Mouse (Mus musculus) c-Kit-positive CD71-positive TER-119-positive erythroid progenitor cells, embryonic 14.5 days (primary cell): ENCODE results near the gene Ttc22.
A peak's percentile ranks its signal among the peaks of the same experiment; 100 is the strongest.

ENCODE experiments used
- DNase-seq: peaks from one replicate; pipeline ENCODE4 v3.0.0-alpha.2; 2013; ENCODE audit warnings: low spot score

Gene Ttc22

GRCm38 (mm10) chr4:106622030-106622493, at the start of gene Ttc22:
Ttc22 (plus strand) TSS chr4:106622432.
- DNase-seq, result no peak

DNA sequence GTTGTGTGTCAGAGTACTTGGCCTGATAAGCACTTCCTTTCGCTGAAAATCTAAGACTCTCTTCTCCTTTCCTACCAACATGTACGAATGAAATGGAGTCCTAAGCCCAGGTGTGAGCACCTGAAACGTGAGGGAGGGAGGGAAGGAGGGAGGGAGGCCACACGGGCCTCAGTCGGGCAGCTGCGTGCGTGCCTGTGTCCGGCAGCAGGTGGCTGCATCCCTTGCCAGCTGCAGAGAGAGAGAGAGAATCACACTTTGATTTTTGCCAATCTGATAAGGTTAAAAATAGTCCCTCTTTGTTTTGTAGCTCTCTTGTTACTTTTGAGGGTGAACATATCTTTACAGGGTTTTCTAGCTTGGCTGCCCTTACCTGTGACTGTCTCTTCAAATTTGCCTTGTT, 47.2 kb upstream of the Ttc22 start:
- DNase-seq, result no peak

DNA sequence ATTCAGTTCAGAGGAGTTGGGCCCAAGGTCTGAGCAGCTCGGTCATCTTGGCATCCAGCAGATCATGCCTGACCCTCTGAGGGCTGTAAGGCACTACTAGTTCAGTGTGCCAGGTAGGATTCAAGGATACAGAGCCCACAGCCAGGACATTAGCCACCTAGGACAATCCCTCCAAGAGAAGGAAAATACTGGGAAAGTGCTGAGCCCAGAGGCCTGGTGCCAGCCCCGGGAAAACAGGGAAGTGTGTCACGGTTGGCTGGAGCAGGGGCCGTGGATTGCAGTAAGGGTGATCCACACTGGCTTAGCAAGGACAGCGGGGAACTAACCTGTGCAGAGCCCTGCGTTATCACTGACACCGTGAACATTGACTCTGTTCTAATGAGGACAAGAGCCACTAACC, 44.7 kb upstream of the Ttc22 start:
- DNase-seq, result no peak

DNA sequence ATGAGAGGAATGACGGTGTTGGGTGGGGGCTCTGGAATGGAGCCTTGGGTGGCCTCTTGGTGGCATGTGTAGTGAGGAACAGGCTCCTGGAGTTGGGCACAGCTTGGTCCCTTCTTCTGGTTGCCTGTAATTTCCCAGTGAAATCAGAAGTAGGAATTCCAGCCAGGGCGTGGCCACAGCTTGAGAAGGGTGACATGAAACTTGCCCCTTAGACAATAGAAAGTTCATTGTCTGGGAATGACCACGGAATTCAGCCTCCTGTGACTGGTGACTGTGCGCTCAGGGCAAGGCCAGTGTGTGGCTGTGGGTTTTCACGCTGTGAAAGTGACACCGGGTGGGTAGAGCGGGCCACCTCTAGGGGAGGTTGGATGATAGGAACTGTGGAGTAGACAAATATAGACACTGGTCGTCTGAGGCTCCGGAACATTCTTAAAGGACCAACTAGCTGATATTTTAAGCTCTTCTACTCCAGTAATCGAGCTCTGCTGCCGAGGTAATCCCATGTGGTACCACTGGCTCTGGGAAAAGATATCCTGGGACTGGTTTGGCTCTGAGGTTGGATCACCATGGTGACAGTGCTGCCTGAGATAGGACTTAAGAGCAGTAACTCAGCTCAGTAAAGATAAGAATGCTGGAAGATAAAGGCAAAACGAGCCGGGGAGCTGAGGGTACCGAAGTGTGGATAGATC, 40.9 kb upstream of the Ttc22 start:
- DNase-seq, result no peak

DNA sequence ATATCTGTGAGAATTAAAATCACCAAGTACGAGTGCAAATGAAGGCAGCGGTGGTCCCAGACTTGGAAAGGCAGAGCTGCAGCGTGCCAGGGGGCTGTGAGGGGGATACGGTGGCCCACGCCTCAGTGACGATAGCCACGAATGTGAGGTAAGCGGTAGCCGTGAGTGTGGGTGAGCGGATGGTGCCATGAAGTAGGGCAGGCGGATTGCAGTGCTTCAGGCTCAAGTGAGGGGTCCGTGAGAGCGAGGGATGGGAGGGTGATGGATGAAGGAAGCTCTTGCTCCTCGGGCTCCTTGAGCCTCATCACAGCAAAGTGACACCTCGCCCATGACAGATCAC, 40.4 kb upstream of the Ttc22 start:
- no peak for DNase-seq

DNA sequence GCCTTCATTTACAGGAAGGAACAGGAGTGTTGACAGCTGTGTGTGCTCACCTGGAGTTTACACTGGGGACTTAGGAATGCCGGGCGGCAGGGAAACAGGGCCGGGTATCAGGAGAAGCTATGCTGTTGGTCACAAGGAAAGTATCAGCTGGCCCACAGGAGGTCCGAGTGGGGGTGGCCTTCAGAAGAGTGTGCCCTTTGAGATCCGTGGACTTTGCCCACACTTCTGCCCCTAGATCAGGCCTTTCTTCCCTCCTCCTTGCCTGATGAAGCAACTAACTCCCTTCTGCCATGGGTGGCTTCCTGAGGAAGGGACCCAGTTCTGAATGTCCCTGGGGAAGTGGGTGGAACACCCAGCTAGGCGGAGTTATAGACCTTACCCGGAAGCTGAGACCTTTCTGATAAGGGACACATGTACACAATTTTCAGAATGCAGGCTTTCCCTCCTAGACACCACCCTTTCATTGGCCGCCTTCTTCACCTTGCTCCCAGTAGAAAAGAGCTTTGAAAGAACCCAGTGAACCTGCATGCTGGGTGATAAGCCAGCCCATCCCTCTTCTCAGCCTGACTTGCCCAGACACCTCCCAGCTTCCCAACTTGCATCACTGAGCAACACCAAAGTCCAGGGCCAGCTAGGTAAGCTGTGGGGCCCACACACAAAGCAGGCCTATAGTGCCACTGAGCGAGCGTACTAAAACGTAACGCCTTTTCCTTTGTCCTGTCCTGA, 39.6 kb upstream of the Ttc22 start:
- DNase-seq, result peak; percentile 54

- no peak for DNase-seq
Measured at GRCm38 (mm10) chr4:106584665-106585064, 37.6 kb upstream of the Ttc22 start.

DNA sequence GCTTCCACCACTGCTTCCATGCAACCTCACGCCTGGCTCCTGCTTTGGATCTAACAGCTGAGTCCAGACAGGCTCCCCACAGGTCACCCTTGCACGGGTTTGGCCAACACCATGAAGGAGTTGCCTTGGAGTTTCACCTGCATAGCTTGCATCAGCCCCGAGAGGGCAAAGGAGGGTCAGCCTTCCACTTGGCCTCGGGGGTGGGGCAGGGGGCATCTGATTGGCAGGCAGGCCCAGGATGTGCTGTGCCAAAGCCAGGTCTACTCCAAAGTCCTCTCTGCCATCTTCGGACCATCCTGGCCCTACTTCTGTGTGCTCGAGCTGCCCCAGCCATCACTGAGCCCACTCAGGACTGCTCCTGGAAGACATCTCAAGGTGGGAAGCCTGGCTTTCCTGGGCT, 35.2 kb upstream of the Ttc22 start:
- no peak for DNase-seq

DNA sequence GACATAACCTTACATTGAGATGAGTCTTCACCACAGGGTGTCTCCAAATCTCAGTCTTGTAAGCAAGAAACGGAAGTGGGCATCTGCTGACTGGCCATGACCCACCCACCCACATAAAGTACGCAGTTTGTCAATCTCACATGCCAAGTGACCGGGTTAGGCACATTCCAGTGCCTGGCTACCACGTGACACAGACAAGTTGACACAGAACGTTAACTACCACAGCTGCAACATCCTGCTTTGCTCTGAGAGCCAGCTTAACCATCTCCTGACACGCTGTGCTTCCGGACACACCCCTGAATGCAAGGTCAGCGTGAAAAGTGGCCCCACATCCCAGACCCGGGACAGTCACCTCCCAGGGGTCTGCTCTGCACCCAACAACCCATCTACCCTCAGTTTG, 32.1 kb upstream of the Ttc22 start:
- DNase-seq, result no peak

- DNase-seq, result no peak
Measured at GRCm38 (mm10) chr4:106590871-106591270, 31.4 kb upstream of the Ttc22 start.

DNA sequence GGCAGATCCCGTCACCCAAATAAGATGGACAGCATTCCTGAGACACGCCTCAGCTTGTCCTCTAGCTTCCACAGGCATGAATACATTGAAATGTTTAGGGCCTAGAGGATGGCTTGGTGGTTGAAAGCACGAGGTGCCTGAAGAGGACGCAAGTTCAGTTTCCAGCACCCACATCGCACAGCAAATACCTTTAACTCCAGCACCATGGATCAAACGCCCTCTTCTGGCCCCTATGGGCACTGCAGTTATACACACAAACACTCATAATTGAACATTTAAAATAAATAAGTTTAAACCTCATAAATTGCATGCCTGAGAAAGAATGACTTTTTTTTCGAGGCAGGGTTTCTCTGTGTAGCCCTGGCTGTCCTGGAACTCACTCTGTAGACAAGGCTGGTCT, 28.6 kb upstream of the Ttc22 start:
- no peak for DNase-seq

- no peak for DNase-seq
Measured at GRCm38 (mm10) chr4:106596200-106596599, 26.0 kb upstream of the Ttc22 start.

GRCm38 (mm10) chr4:106597055-106597454, 25.2 kb upstream of the Ttc22 start:
- DNase-seq, result no peak

DNA sequence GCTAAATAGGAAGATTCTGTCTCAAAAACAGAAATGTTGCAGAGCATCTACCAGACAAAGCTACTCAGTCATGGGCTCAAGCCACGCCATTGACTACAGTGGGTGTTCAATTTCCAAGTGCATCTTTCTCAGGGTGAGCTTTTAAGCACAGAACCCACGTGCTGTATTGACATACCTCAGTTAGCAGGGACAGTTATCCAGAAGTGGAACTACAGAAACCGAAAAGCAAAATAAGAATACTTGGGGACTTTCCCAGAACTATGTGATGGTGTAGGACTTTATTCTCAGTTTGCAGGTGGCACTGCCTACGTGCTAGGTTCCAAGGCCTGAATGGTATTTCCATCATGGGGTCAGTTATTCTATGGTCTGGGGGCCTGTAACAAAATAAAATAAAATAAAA, 24.5 kb upstream of the Ttc22 start:
- DNase-seq, result no peak

GRCm38 (mm10) chr4:106599415-106599814, 22.8 kb upstream of the Ttc22 start:
- DNase-seq, result no peak

DNA sequence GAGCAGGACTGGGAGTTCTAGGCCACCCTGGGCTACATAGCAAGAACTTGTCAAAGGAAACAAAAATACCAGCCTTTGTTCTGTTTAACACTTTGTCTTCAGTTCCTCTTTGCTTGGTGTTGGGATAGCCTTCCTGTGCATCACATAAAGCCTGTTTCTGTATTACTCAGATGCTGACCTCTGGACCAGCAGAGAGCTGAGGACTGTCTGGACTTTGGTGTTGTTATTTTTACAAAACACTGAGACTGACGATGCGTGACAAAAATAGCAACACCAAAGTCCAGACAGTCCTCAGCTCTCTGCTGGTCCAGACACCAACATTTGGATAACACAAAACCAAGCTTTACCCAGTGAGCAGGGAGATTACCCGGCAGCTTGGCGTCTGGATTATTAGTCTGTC, 21.5 kb upstream of the Ttc22 start:
- no peak for DNase-seq

- no peak for DNase-seq
Measured at GRCm38 (mm10) chr4:106606639-106607554, 15.3 kb upstream of the Ttc22 start.

GRCm38 (mm10) chr4:106607905-106608304, 14.3 kb upstream of the Ttc22 start:
- no peak for DNase-seq

- no peak for DNase-seq
Measured at GRCm38 (mm10) chr4:106613105-106613504, 9.1 kb upstream of the Ttc22 start.

DNA sequence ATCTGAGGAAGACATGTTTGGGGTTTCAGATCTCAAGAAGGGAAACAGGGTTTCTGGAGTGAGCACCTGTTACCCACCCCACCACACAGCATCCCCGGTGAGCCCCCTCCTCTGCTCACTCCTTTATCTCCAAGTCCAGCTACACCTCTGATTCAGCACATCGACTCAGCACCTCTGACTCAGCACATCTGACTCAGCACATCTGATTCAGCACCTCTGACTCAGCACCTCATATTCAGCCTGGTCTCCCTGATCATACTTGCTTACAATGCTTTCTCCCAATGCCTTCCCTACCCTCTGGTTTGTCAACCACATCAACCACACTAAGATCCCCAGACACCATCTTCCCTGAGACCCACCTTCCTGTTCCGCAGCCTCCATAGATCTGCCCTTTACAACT, 8.7 kb upstream of the Ttc22 start:
- peak; percentile 76 for DNase-seq

- peak; percentile 62 for DNase-seq
Measured at GRCm38 (mm10) chr4:106614180-106614797, 7.9 kb upstream of the Ttc22 start.

DNA sequence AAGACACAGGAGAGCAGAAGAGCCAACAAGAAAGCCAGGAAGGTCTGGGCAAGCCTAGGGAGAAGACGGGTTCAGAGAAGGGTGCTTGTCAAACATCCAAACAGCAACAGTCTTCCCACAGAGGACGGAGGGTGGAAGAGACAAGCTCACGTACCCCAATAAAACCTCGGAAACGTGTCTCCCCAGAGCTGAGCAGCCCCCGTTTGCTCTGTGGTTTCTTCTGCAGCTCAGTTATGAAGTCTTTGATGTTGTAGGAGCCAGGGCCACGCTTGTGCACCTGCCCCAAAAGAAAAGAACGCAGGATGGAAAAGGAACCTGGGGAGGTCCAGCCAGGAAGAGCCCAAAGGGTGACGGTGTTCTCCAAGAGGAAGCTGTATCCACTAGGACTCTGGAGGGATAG, 7.4 kb upstream of the Ttc22 start:
- no peak for DNase-seq
